Mouse (Mus musculus) cerebellum, adult 2 months (tissue): ENCODE measurements around the gene Zcchc24.

ENCODE experiments used
- CTCF ChIP-seq: fragments of 200-500 bp; IDR thresholded peaks from 2 replicates; pipeline ENCODE4 v1.5.1; 2011; ENCODE audit warnings: low read depth, mild to moderate bottlenecking, control low read depth, low read length, moderate library complexity, borderline replicate concordance; ENCODE audit not compliant: insufficient read depth
- POLR2A ChIP-seq: fragments of 200-500 bp; IDR thresholded peaks from 2 replicates; pipeline ENCODE4 v1.6.1; 2011; ENCODE audit warnings: low read length, control low read depth, borderline replicate concordance; ENCODE audit not compliant: insufficient read depth

DNA sequence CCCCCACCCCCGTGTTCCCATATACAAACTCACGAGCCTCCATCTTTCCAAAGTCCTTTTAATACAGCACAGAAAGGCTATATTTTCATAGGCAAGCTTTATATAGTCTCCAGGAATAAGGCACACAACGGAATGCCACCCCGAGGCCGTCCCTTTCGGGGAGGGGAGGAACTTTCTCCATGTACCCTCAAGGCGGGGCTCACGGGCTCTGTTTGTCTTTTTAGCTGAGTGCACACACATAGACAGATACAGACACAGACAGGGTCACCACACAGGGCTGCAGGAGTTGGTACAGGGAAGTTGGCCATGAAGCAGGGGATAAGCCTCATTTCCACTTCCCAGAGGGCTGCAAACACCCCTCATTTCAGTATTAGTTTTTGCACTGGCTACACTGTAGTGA is 57.2 kb downstream of the Zcchc24 start:
- TF ChIP-seq CTCF = no peak
- no peak for TF ChIP-seq POLR2A
